Mouse (Mus musculus): ENCODE measurements around the gene Foxred1.

GRCm38 (mm10) chr9:35247405-35247804, 36.5 kb upstream of the Foxred1 start:
- TF ChIP-seq GATA1 (IDR thresholded peaks at IDR 0.05; ENCODE audit: borderline replicate concordance, low read length) (no peak), FLI1 (IDR thresholded peaks at IDR 0.05; ENCODE audit: low read length) (no peak)

Data from megakaryocyte, embryonic 14.5 days (primary cell).